Mouse (Mus musculus): Measurements from ENCODE around the gene 6430628N08Rik.

- TF ChIP-seq CTCF (IDR thresholded peaks at IDR 0.05; ENCODE audit: extremely low read depth, insufficient read depth, low read length) (no peak), POLR2A (IDR thresholded peaks at IDR 0.05; ENCODE audit: extremely low read depth, insufficient read depth, low read length) (no peak)
Measured at GRCm38 (mm10) chr4:115936646-115937045, 46.2 kb downstream of the 6430628N08Rik start.

Measured in cortical plate, adult 2 months (tissue).